Mouse (Mus musculus) heart, embryonic 13.5 days (tissue): Measurements from ENCODE around the gene Slc16a9. TPM values are rescaled to one million over a fixed set of nuclear protein-coding genes. Genes with fewer than 3 reads are reported as not detected.

Source experiments
- ATAC-seq: fragments of 200-750 bp; cut with Nextera tagmentation; 2 replicates; pipeline ENCODE4 v1.8.0; 2017; ENCODE audit warnings: moderate TSS enrichment; ENCODE audit not compliant: insufficient number of reproducible peaks, low FRiP score, low TSS enrichment; ENCODE audit errors: extremely low read depth
- H3K27ac ChIP-seq: fragments of 300-500 bp; sonication (generic); replicated peaks from 2 replicates; pipeline ENCODE4 v1.5.1; 2015; ENCODE audit warnings: moderate library complexity, mild to moderate bottlenecking, inconsistent platforms
- H3K27me3 ChIP-seq: fragments of 300-500 bp; sonication (generic); replicated peaks from 2 replicates; pipeline ENCODE4 v1.6.1; 2015; ENCODE audit warnings: mild to moderate bottlenecking, inconsistent platforms
- H3K36me3 ChIP-seq: fragments of 300-500 bp; sonication (generic); 2 replicates; pipeline ENCODE4 v1.6.1; 2015; ENCODE audit warnings: mild to moderate bottlenecking, inconsistent platforms
- H3K4me1 ChIP-seq: fragments of 300-500 bp; sonication (generic); 2 replicates; pipeline ENCODE4 v1.6.1; 2015; ENCODE audit warnings: inconsistent platforms
- H3K4me2 ChIP-seq: fragments of 300-500 bp; sonication (generic); 2 replicates; pipeline ENCODE4 v1.6.1; 2015; ENCODE audit warnings: inconsistent platforms, mild to moderate bottlenecking, moderate library complexity
- H3K4me3 ChIP-seq: fragments of 300-500 bp; sonication (generic); 2 replicates; pipeline ENCODE4 v1.5.1; 2015; ENCODE audit warnings: moderate library complexity, mild to moderate bottlenecking, inconsistent platforms
- H3K9ac ChIP-seq: fragments of 300-500 bp; sonication (generic); 2 replicates; pipeline ENCODE4 v1.6.1; 2015; ENCODE audit warnings: inconsistent platforms, mild to moderate bottlenecking, moderate library complexity
- H3K9me3 ChIP-seq: fragments of 300-500 bp; sonication (generic); 2 replicates; pipeline ENCODE4 v1.6.1; 2016; ENCODE audit warnings: inconsistent platforms
- WGBS: fragments of 180-500 bp; shearing (Covaris S2); methylation state at CpG from one replicate; pipeline ENCODE4 v1.1.7; 2015; ENCODE audit warnings: mixed read lengths; 5-methylcytosine and 5-hydroxymethylcytosine counted together
- polyA plus RNA-seq: library from polyadenylated mRNA; unstranded; fragments of >200 nt; fragmentation: Nextera tagmentation; extraction: Ambion mirVana; gene quantifications from 2 replicates; pipeline ENCODE4 v1.2.1, GENCODE M21; 2015

Gene Slc16a9
- polyA plus RNA-seq, 1 experiment from 2014 or later = 0.94 TPM

- no peaks in the 10 kb centered on the region for H3K4me1 ChIP-seq
- 72% methylated on average over 5 of the region's 5 CpGs for WGBS
- ATAC-seq = no peak
These were observed 60.8 kb downstream of the Slc16a9 start for GRCm38 (mm10) chr10:70305683-70306082.

DNA sequence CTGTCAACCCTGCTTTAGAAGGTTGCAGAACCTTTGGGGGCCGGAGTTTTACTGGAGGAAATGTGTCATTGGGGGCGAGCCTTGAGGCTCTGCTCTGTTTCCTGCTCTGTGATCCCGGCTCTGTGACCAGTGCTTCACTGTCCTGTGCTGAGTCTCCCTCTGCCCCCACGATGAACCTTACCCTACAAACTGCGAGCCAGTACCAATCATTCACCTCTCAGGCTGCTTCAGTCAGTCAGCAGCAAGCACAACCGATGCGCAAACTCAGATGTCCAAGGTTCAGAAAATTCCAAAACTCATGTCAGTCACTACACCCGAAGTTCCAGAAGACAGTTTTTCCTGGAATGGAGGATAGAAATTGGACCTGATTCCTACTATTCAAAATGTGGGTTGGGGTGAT is 64.5 kb downstream of the Slc16a9 start:
- Histone ChIP-seq H3K4me1 (no peaks in the 10 kb centered on the region), H3K27ac (no peak overlapping the region), H3K4me2 (no peak overlapping the region), H3K27me3 (no peaks in the 10 kb centered on the region), H3K36me3 (no peaks in the 10 kb centered on the region), H3K9ac (no peak overlapping the region), H3K9me3 (peaks cover 5% of the 10 kb centered on the region; the same call in 1 of the 2 replicates), H3K4me3 (no peak overlapping the region)
- ATAC-seq = no peak
- 80% methylated on average over 8 of the region's 8 CpGs for WGBS

More at GRCm38 (mm10) chr10:70305683-70306082, 60.8 kb downstream of the Slc16a9 start:
- no peaks in the 10 kb centered on the region for H3K27me3 ChIP-seq
- H3K36me3 ChIP-seq = no peaks in the 10 kb centered on the region
- H3K4me2 ChIP-seq = no peak overlapping the region
- peaks cover 5% of the 10 kb centered on the region for H3K9me3 ChIP-seq
- H3K4me3 ChIP-seq = no peak overlapping the region
- H3K27ac ChIP-seq = no peak overlapping the region
- H3K9ac ChIP-seq = no peak overlapping the region

GRCm38 (mm10) chr10:70310646-70311045 is 65.7 kb downstream of the Slc16a9 start:
- Histone ChIP-seq H3K27me3 (no peaks in the 10 kb centered on the region), H3K36me3 (no peaks in the 10 kb centered on the region), H3K9ac (no peak overlapping the region), H3K9me3 (peaks cover 5% of the 10 kb centered on the region; the same call in 1 of the 2 replicates), H3K4me3 (no peak overlapping the region), H3K4me2 (no peak overlapping the region), H3K27ac (no peak overlapping the region), H3K4me1 (no peaks in the 10 kb centered on the region)
- 66% methylated on average over 5 of the region's 5 CpGs for WGBS
- no peak for ATAC-seq

DNA sequence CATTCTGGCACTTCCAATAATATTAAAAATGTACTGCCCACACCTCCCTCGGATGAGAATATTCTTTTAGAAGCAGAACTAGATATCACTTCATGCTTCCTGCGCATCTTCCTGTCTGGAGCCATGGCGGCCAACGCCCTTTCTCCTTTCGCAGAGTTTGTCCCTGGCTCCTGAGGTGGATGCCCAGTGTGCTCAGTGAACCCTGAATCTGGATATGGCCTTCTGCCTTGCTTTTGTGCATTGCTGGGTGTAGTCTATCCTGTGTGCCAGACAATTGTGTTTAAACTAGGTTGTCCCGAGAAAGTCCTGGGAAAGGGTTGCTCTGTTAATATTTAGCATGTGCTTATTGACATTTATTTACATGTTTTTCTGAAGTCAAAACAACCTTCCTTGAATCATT is 71.0 kb downstream of the Slc16a9 start:
- Histone ChIP-seq H3K36me3 (no peaks in the 10 kb centered on the region), H3K27ac (no peak overlapping the region), H3K9ac (no peak overlapping the region), H3K9me3 (no peaks in the 10 kb centered on the region), H3K4me3 (no peak overlapping the region), H3K27me3 (no peaks in the 10 kb centered on the region), H3K4me1 (no peaks in the 10 kb centered on the region), H3K4me2 (no peak overlapping the region)
- ATAC-seq = no peak
- WGBS = 91% methylated on average over 6 of the region's 6 CpGs

- Histone ChIP-seq H3K27ac (no peak overlapping the region), H3K9me3 (no peaks in the 10 kb centered on the region), H3K36me3 (no peaks in the 10 kb centered on the region), H3K9ac (no peak overlapping the region), H3K4me3 (no peak overlapping the region), H3K27me3 (no peaks in the 10 kb centered on the region), H3K4me2 (no peak overlapping the region), H3K4me1 (no peaks in the 10 kb centered on the region)
- ATAC-seq = no peak
- WGBS = 78% methylated on average over 7 of the region's 7 CpGs
These were observed 72.0 kb downstream of the Slc16a9 start for GRCm38 (mm10) chr10:70316856-70317255.

- Histone ChIP-seq H3K4me1 (no peaks in the 10 kb centered on the region), H3K9me3 (no peaks in the 10 kb centered on the region), H3K9ac (no peak overlapping the region), H3K4me3 (no peak overlapping the region), H3K4me2 (no peak overlapping the region), H3K27ac (no peak overlapping the region), H3K27me3 (no peaks in the 10 kb centered on the region), H3K36me3 (no peaks in the 10 kb centered on the region)
- no peak for ATAC-seq
- WGBS = 79% methylated on average over 13 of the region's 13 CpGs
These were observed 72.6 kb downstream of the Slc16a9 start for GRCm38 (mm10) chr10:70317394-70317965.

DNA sequence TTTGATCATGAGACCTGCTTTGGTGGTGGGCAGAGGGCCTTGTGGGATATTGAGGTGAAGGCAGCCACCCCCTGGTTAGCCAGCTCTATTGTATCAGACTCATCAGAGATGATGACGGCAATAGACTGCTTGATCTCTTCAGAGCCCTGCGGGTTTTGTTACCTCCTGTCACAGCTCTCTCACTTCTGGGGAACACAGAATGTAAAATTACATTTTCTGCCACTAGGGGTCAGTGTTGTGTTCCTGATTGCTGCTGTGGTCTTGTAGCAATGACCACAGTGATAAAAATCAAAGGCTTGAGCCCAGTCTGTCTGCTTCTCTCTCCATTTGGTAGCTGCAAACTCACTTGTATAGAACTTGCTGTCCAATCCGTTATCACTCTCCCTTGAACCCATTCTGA is 73.7 kb downstream of the Slc16a9 start:
- H3K4me2 ChIP-seq = no peak overlapping the region
- no peaks in the 10 kb centered on the region for H3K4me1 ChIP-seq
- H3K27me3 ChIP-seq = no peaks in the 10 kb centered on the region
- no peak overlapping the region for H3K9ac ChIP-seq
- H3K36me3 ChIP-seq = no peaks in the 10 kb centered on the region
- H3K9me3 ChIP-seq = no peaks in the 10 kb centered on the region
- no peak overlapping the region for H3K27ac ChIP-seq
- 2% methylated on average over 3 of the region's 3 CpGs for WGBS
- ATAC-seq = no peak
- H3K4me3 ChIP-seq = no peak overlapping the region

- 32% methylated on average over 2 of the region's 2 CpGs for WGBS
- ATAC-seq = no peak
- H3K4me1 ChIP-seq = no peaks in the 10 kb centered on the region
- no peak overlapping the region for H3K4me3 ChIP-seq
- no peak overlapping the region for H3K27ac ChIP-seq
- H3K9ac ChIP-seq = no peak overlapping the region
- H3K36me3 ChIP-seq = no peaks in the 10 kb centered on the region
- no peaks in the 10 kb centered on the region for H3K9me3 ChIP-seq
- no peak overlapping the region for H3K4me2 ChIP-seq
- H3K27me3 ChIP-seq = no peaks in the 10 kb centered on the region
These were observed 80.6 kb downstream of the Slc16a9 start for GRCm38 (mm10) chr10:70325518-70325917.

GRCm38 (mm10) chr10:70327331-70327730 is 82.4 kb downstream of the Slc16a9 start:
- Histone ChIP-seq H3K9ac (no peak overlapping the region), H3K9me3 (no peaks in the 10 kb centered on the region), H3K27me3 (no peaks in the 10 kb centered on the region), H3K4me3 (no peak overlapping the region), H3K4me2 (no peak overlapping the region), H3K36me3 (no peaks in the 10 kb centered on the region), H3K27ac (no peak overlapping the region), H3K4me1 (no peaks in the 10 kb centered on the region)
- whole genome bisulfite sequencing = 81% methylated on average over 6 of the region's 6 CpGs
- no peak for ATAC-seq

- Histone ChIP-seq H3K4me2 (no peak overlapping the region), H3K4me3 (no peak overlapping the region), H3K9ac (no peak overlapping the region), H3K4me1 (no peaks in the 10 kb centered on the region), H3K9me3 (no peaks in the 10 kb centered on the region), H3K27me3 (no peaks in the 10 kb centered on the region), H3K36me3 (no peaks in the 10 kb centered on the region), H3K27ac (no peak overlapping the region)
- WGBS = 84% methylated on average over 9 of the region's 9 CpGs
- ATAC-seq = no peak
These were observed 83.2 kb downstream of the Slc16a9 start for GRCm38 (mm10) chr10:70328139-70328538.
